Mouse (Mus musculus): Measurements from ENCODE around the gene Pnldc1. TPM values are rescaled to one million over a fixed set of nuclear protein-coding genes. Genes with fewer than 3 reads are reported as not detected.
A peak's percentile ranks its signal among the peaks of the same experiment; 100 is the strongest.
"Not testable (repeated sequence)": the region's sequence is repeated elsewhere in the genome, so short reads cannot be mapped to it uniquely, and the experiment has no call there.

The Pnldc1 gene
- polyA plus RNA-seq (2012; ENCODE audit: insufficient read depth, insufficient read length, missing spikeins): 67.4 and 78.9 TPM in 2 replicates

GRCm38 (mm10) chr17:12909361-12910280 lies at the start of gene Pnldc1:
TSS of gene Pnldc1 (minus strand) at chr17:12910230.
- no peaks in the 10 kb centered on the region for H3K4me1 ChIP-seq (ENCODE audit: control insufficient read depth, insufficient read depth, insufficient read length, low read length)
- H3K4me3 ChIP-seq (ENCODE audit: insufficient read depth, low read depth, low read length): no peak within 1 kb of the TSS
- no peak within 1 kb of the TSS for H3K27ac ChIP-seq (replicated peaks; ENCODE audit: low read depth, low read length)

- not testable (repeated sequence) for H3K4me3 ChIP-seq (ENCODE audit: insufficient read depth, low read depth, low read length); H3K27ac ChIP-seq (replicated peaks; ENCODE audit: low read depth, low read length); H3K4me1 ChIP-seq (ENCODE audit: control insufficient read depth, insufficient read depth, insufficient read length, low read length)
Observed at GRCm38 (mm10) chr17:12959377-12959776, 49.3 kb upstream of the Pnldc1 start.

- peak overlapping the region; percentile 80 for H3K27ac ChIP-seq (replicated peaks; ENCODE audit: low read depth, low read length)
- no peak overlapping the region for H3K4me3 ChIP-seq (ENCODE audit: insufficient read depth, low read depth, low read length)
- peaks cover 4% of the 10 kb centered on the region; the same call in 1 of the 2 replicates for H3K4me1 ChIP-seq (ENCODE audit: control insufficient read depth, insufficient read depth, insufficient read length, low read length)
Observed at GRCm38 (mm10) chr17:12956664-12957063, 46.6 kb upstream of the Pnldc1 start.

GRCm38 (mm10) chr17:12949669-12950068 lies 39.6 kb upstream of the Pnldc1 start:
- Histone ChIP-seq H3K27ac (replicated peaks; ENCODE audit: low read depth, low read length) (no peak overlapping the region), H3K4me1 (ENCODE audit: control insufficient read depth, insufficient read depth, insufficient read length, low read length) (no peaks in the 10 kb centered on the region), H3K4me3 (ENCODE audit: insufficient read depth, low read depth, low read length) (no peak overlapping the region)

GRCm38 (mm10) chr17:12942459-12943162 lies 32.6 kb upstream of the Pnldc1 start:
- Histone ChIP-seq H3K4me1 (ENCODE audit: control insufficient read depth, insufficient read depth, insufficient read length, low read length) (no peaks in the 10 kb centered on the region), H3K4me3 (ENCODE audit: insufficient read depth, low read depth, low read length) (no peak overlapping the region), H3K27ac (replicated peaks; ENCODE audit: low read depth, low read length) (no peak overlapping the region)

- Histone ChIP-seq H3K4me3 (ENCODE audit: insufficient read depth, low read depth, low read length) (no peak overlapping the region), H3K4me1 (ENCODE audit: control insufficient read depth, insufficient read depth, insufficient read length, low read length) (no peaks in the 10 kb centered on the region), H3K27ac (replicated peaks; ENCODE audit: low read depth, low read length) (no peak overlapping the region)
Observed at GRCm38 (mm10) chr17:12941543-12942260, 31.7 kb upstream of the Pnldc1 start.

- Histone ChIP-seq H3K4me3 (ENCODE audit: insufficient read depth, low read depth, low read length) (peak within 1 kb of the TSS; percentile 54), H3K27ac (replicated peaks; ENCODE audit: low read depth, low read length) (no peak within 1 kb of the TSS), H3K4me1 (ENCODE audit: control insufficient read depth, insufficient read depth, insufficient read length, low read length) (no peaks in the 10 kb centered on the region)
Observed at GRCm38 (mm10) chr17:12940151-12940805, 30.2 kb upstream of the Pnldc1 start, which contains the start of gene Acat3. TSS of gene Acat3 (minus strand) at chr17:12940600.

GRCm38 (mm10) chr17:12939377-12940148 lies 29.5 kb upstream of the Pnldc1 start:
- H3K4me1 ChIP-seq (ENCODE audit: control insufficient read depth, insufficient read depth, insufficient read length, low read length); H3K27ac ChIP-seq (replicated peaks; ENCODE audit: low read depth, low read length): not testable (repeated sequence)
- H3K4me3 ChIP-seq (ENCODE audit: insufficient read depth, low read depth, low read length): peak overlapping the region; percentile 25; the same call in 1 of the 2 replicates

- no peaks in the 10 kb centered on the region for H3K4me1 ChIP-seq (ENCODE audit: control insufficient read depth, insufficient read depth, insufficient read length, low read length)
- H3K27ac ChIP-seq (replicated peaks; ENCODE audit: low read depth, low read length): no peak overlapping the region
- H3K4me3 ChIP-seq (ENCODE audit: insufficient read depth, low read depth, low read length): no peak overlapping the region
Observed at GRCm38 (mm10) chr17:12938077-12938476, 28.0 kb upstream of the Pnldc1 start.

- Histone ChIP-seq H3K4me1 (ENCODE audit: control insufficient read depth, insufficient read depth, insufficient read length, low read length) (no peaks in the 10 kb centered on the region), H3K27ac (replicated peaks; ENCODE audit: low read depth, low read length) (no peak overlapping the region), H3K4me3 (ENCODE audit: insufficient read depth, low read depth, low read length) (no peak overlapping the region)
Observed at GRCm38 (mm10) chr17:12937412-12937970, 27.5 kb upstream of the Pnldc1 start.

- H3K4me1 ChIP-seq (ENCODE audit: control insufficient read depth, insufficient read depth, insufficient read length, low read length): no peaks in the 10 kb centered on the region
- no peak overlapping the region for H3K4me3 ChIP-seq (ENCODE audit: insufficient read depth, low read depth, low read length)
- H3K27ac ChIP-seq (replicated peaks; ENCODE audit: low read depth, low read length): no peak overlapping the region
Observed at GRCm38 (mm10) chr17:12935719-12936118, 25.7 kb upstream of the Pnldc1 start.

- not testable (repeated sequence) for H3K4me3 ChIP-seq (ENCODE audit: insufficient read depth, low read depth, low read length); H3K4me1 ChIP-seq (ENCODE audit: control insufficient read depth, insufficient read depth, insufficient read length, low read length); H3K27ac ChIP-seq (replicated peaks; ENCODE audit: low read depth, low read length)
Observed at GRCm38 (mm10) chr17:12931576-12931975, 21.5 kb upstream of the Pnldc1 start.

GRCm38 (mm10) chr17:12925703-12926180 lies 15.7 kb upstream of the Pnldc1 start:
- Histone ChIP-seq H3K4me1 (ENCODE audit: control insufficient read depth, insufficient read depth, insufficient read length, low read length) (no peaks in the 10 kb centered on the region; the same call in 1 of the 2 replicates), H3K4me3 (ENCODE audit: insufficient read depth, low read depth, low read length) (no peak overlapping the region), H3K27ac (replicated peaks; ENCODE audit: low read depth, low read length) (0 out of 2 replicates have a peak overlapping the region, but pooled peaks have one; percentile 11)

All from brown adipose tissue, adult 24 weeks (tissue).